Mouse (Mus musculus): ENCODE data around the gene Tmem63c. TPM values are rescaled to one million over a fixed set of nuclear protein-coding genes. Genes with fewer than 3 reads are reported as not detected.

Gene Tmem63c
- polyA plus RNA-seq, 1 experiment from 2014 or later = not detected

- Histone ChIP-seq H3K9me3 (ENCODE audit: low read depth, low read length) (no peaks in the 10 kb centered on the region), H3K9ac (no peak overlapping the region), H3K27me3 (ENCODE audit: insufficient read depth, low read length) (peaks cover 21% of the 10 kb centered on the region), H3K4me2 (no peak overlapping the region), H3K4me1 (ENCODE audit: insufficient read depth) (no peaks in the 10 kb centered on the region), H3K27ac (ENCODE audit: low read depth) (no peak overlapping the region), H3K36me3 (ENCODE audit: insufficient read depth) (no peaks in the 10 kb centered on the region), H3K4me3 (ENCODE audit: low read depth, low read length) (no peak overlapping the region)
- no peak for ATAC-seq (ENCODE audit: insufficient read depth)
- no peak for TF ChIP-seq CTCF (IDR thresholded peaks at IDR 0.05; ENCODE audit: low read depth)
- no peak for DNase-seq
- WGBS = 51% methylated on average over 5 of the region's 5 CpGs
These were observed 8.3 kb downstream of the Tmem63c start for GRCm38 (mm10) chr12:87029251-87029976.

- Histone ChIP-seq H3K9ac (no peak overlapping the region), H3K4me1 (ENCODE audit: insufficient read depth) (no peaks in the 10 kb centered on the region), H3K27me3 (ENCODE audit: insufficient read depth, low read length) (peaks cover 18% of the 10 kb centered on the region), H3K36me3 (ENCODE audit: insufficient read depth) (no peaks in the 10 kb centered on the region), H3K4me3 (ENCODE audit: low read depth, low read length) (no peak overlapping the region), H3K9me3 (ENCODE audit: low read depth, low read length) (no peaks in the 10 kb centered on the region), H3K27ac (ENCODE audit: low read depth) (no peak overlapping the region), H3K4me2 (no peak overlapping the region)
- ATAC-seq (ENCODE audit: insufficient read depth) (no peak), DNase-seq (peak; percentile 23)
- no peak for TF ChIP-seq CTCF (IDR thresholded peaks at IDR 0.05; ENCODE audit: low read depth)
- WGBS = 61% methylated on average over 5 of the region's 5 CpGs
These were observed 10.1 kb downstream of the Tmem63c start for GRCm38 (mm10) chr12:87031163-87031763.

GRCm38 (mm10) chr12:87036631-87037030 lies 15.5 kb downstream of the Tmem63c start:
- DNase-seq (no peak), ATAC-seq (ENCODE audit: insufficient read depth) (no peak)
- no peak overlapping the region for H3K27ac ChIP-seq (ENCODE audit: low read depth)
- no peak overlapping the region for H3K4me2 ChIP-seq
- TF ChIP-seq CTCF (IDR thresholded peaks at IDR 0.05; ENCODE audit: low read depth) = no peak
- no peaks in the 10 kb centered on the region for H3K36me3 ChIP-seq (ENCODE audit: insufficient read depth)
- H3K27me3 ChIP-seq (ENCODE audit: insufficient read depth, low read length) = no peaks in the 10 kb centered on the region
- no peaks in the 10 kb centered on the region for H3K9me3 ChIP-seq (ENCODE audit: low read depth, low read length)
- WGBS = 87% methylated on average over 7 of the region's 7 CpGs
- H3K4me3 ChIP-seq (ENCODE audit: low read depth, low read length) = no peak overlapping the region
- H3K4me1 ChIP-seq (ENCODE audit: insufficient read depth) = no peaks in the 10 kb centered on the region
- H3K9ac ChIP-seq = no peak overlapping the region

GRCm38 (mm10) chr12:87040166-87040565 lies 19.0 kb downstream of the Tmem63c start:
- ATAC-seq (ENCODE audit: insufficient read depth) = no peak
- Histone ChIP-seq H3K9ac (no peak overlapping the region), H3K36me3 (ENCODE audit: insufficient read depth) (no peaks in the 10 kb centered on the region), H3K4me1 (ENCODE audit: insufficient read depth) (no peaks in the 10 kb centered on the region), H3K27ac (ENCODE audit: low read depth) (no peak overlapping the region), H3K4me2 (no peak overlapping the region), H3K27me3 (ENCODE audit: insufficient read depth, low read length) (no peaks in the 10 kb centered on the region), H3K9me3 (ENCODE audit: low read depth, low read length) (no peaks in the 10 kb centered on the region), H3K4me3 (ENCODE audit: low read depth, low read length) (no peak overlapping the region)
- TF ChIP-seq CTCF (IDR thresholded peaks at IDR 0.05; ENCODE audit: low read depth) = no peak
- WGBS = 67% methylated on average over 4 of the region's 4 CpGs
- DNase-seq = peak; percentile 77

- TF ChIP-seq CTCF (IDR thresholded peaks at IDR 0.05; ENCODE audit: low read depth) = no peak
- ATAC-seq (ENCODE audit: insufficient read depth) (no peak), DNase-seq (no peak)
- Histone ChIP-seq H3K36me3 (ENCODE audit: insufficient read depth) (no peaks in the 10 kb centered on the region), H3K4me1 (ENCODE audit: insufficient read depth) (no peaks in the 10 kb centered on the region), H3K27me3 (ENCODE audit: insufficient read depth, low read length) (no peaks in the 10 kb centered on the region), H3K9me3 (ENCODE audit: low read depth, low read length) (no peaks in the 10 kb centered on the region), H3K27ac (ENCODE audit: low read depth) (no peak overlapping the region), H3K4me2 (no peak overlapping the region), H3K4me3 (ENCODE audit: low read depth, low read length) (no peak overlapping the region), H3K9ac (no peak overlapping the region)
- WGBS = 87% methylated on average over 7 of the region's 7 CpGs
These were observed 19.7 kb downstream of the Tmem63c start for GRCm38 (mm10) chr12:87040857-87041256.

GRCm38 (mm10) chr12:87042456-87042855 lies 21.3 kb downstream of the Tmem63c start:
- Histone ChIP-seq H3K9ac (no peak overlapping the region), H3K9me3 (ENCODE audit: low read depth, low read length) (no peaks in the 10 kb centered on the region), H3K4me3 (ENCODE audit: low read depth, low read length) (no peak overlapping the region), H3K36me3 (ENCODE audit: insufficient read depth) (no peaks in the 10 kb centered on the region), H3K4me2 (no peak overlapping the region), H3K27me3 (ENCODE audit: insufficient read depth, low read length) (no peaks in the 10 kb centered on the region), H3K27ac (ENCODE audit: low read depth) (no peak overlapping the region), H3K4me1 (ENCODE audit: insufficient read depth) (no peaks in the 10 kb centered on the region)
- no peak for ATAC-seq (ENCODE audit: insufficient read depth)
- 50% methylated on average over 2 of the region's 2 CpGs for WGBS
- no peak for TF ChIP-seq CTCF (IDR thresholded peaks at IDR 0.05; ENCODE audit: low read depth)
- DNase-seq = no peak

GRCm38 (mm10) chr12:87043221-87043620 lies 22.1 kb downstream of the Tmem63c start:
- Histone ChIP-seq H3K9ac (no peak overlapping the region), H3K4me3 (ENCODE audit: low read depth, low read length) (no peak overlapping the region), H3K4me2 (no peak overlapping the region), H3K27me3 (ENCODE audit: insufficient read depth, low read length) (no peaks in the 10 kb centered on the region), H3K9me3 (ENCODE audit: low read depth, low read length) (no peaks in the 10 kb centered on the region), H3K27ac (ENCODE audit: low read depth) (no peak overlapping the region), H3K36me3 (ENCODE audit: insufficient read depth) (no peaks in the 10 kb centered on the region), H3K4me1 (ENCODE audit: insufficient read depth) (no peaks in the 10 kb centered on the region)
- WGBS = 63% methylated on average over 7 of the region's 7 CpGs
- no peak for DNase-seq
- no peak for ATAC-seq (ENCODE audit: insufficient read depth)
- TF ChIP-seq CTCF (IDR thresholded peaks at IDR 0.05; ENCODE audit: low read depth) = no peak

All from lung, embryonic 14.5 days (tissue).